Mouse (Mus musculus) liver, embryonic 14.5 days (tissue): ENCODE data around the gene Rps6kb2.

Experiments
- CTCF ChIP-seq: IDR thresholded peaks from 2 replicates; pipeline ENCODE4 v1.5.1; 2016; ENCODE audit warnings: antibody characterized with exemption, low read depth, control low read depth
- EP300 ChIP-seq: IDR thresholded peaks from 2 replicates; pipeline ENCODE4 v1.6.1; 2016; ENCODE audit warnings: antibody characterized with exemption, low read depth

DNA sequence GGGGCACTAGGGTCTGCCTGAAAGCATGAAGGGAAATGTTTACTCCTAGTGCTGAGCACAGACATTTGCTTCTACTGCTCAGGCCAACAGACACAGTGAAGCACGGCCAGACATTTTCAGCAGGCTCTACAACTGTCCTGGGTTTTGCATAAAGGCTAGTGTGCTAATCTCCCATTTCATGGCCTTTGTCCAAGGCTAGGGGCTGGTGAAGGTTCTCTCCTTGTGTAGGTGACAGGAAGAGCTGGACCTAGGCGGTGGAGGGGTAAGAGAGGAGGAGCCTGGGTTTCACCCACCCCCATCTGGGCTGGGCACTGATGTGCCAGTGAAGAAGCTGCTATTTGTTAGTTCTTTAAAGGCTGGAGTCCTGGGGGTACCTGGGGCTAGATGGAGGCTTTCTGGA lies 1.6 kb upstream of the Rps6kb2 start:
- TF ChIP-seq EP300 (no peak), CTCF (no peak)
